Mouse (Mus musculus) layer of hippocampus, adult 8-10 months (tissue): Measurements from ENCODE around the gene Stard13. TPM values are rescaled to one million over a fixed set of nuclear protein-coding genes. Genes with fewer than 3 reads are reported as not detected.
A peak's percentile ranks its signal among the peaks of the same experiment; 100 is the strongest.

Experiments used
- DNase-seq, 2 experiments: peaks; one replicate each; pipeline ENCODE4 v3.0.0; 2022; ENCODE audit warnings: low spot score in 2 of 2
- total RNA-seq, 4 experiments: library from RNA; stranded (reverse); gene quantifications; 2 replicates each; pipeline ENCODE4 v1.2.4; 2022

The Stard13 gene
- total RNA-seq, 4 experiments from 2014 or later: 24.2 to 30.2 (median 24.4) TPM

- no peak for DNase-seq
These were observed 5.2 kb downstream of the Stard13 start for GRCm38 (mm10) chr5:151228367-151229005.

GRCm38 (mm10) chr5:151223696-151224366 lies 9.8 kb downstream of the Stard13 start:
- no peak for DNase-seq

- DNase-seq: no peak
These were observed 10.8 kb downstream of the Stard13 start for GRCm38 (mm10) chr5:151222791-151223190.

- DNase-seq: no peak
These were observed 14.9 kb downstream of the Stard13 start for GRCm38 (mm10) chr5:151218689-151219115.

GRCm38 (mm10) chr5:151213097-151213496 lies 20.5 kb downstream of the Stard13 start:
- DNase-seq: no peak

- DNase-seq: no peak
These were observed 22.8 kb downstream of the Stard13 start for GRCm38 (mm10) chr5:151210869-151211268.

GRCm38 (mm10) chr5:151210060-151210459 lies 23.6 kb downstream of the Stard13 start:
- DNase-seq: no peak

- no peak for DNase-seq
These were observed 28.6 kb downstream of the Stard13 start for GRCm38 (mm10) chr5:151205017-151205416.

- no peak for DNase-seq
These were observed 30.7 kb downstream of the Stard13 start for GRCm38 (mm10) chr5:151202925-151203324.

GRCm38 (mm10) chr5:151201220-151201619 lies 32.4 kb downstream of the Stard13 start:
- no peak for DNase-seq

- no peak for DNase-seq
These were observed 34.4 kb downstream of the Stard13 start for GRCm38 (mm10) chr5:151199235-151199634.

- DNase-seq: no peak
These were observed 36.9 kb downstream of the Stard13 start for GRCm38 (mm10) chr5:151196603-151197272.

GRCm38 (mm10) chr5:151193885-151194520 lies 39.6 kb downstream of the Stard13 start:
- no peak for DNase-seq

- DNase-seq: no peak
These were observed 41.4 kb downstream of the Stard13 start for GRCm38 (mm10) chr5:151192266-151192665.

- DNase-seq: no peak
These were observed 42.9 kb downstream of the Stard13 start for GRCm38 (mm10) chr5:151190764-151191163.

- peak in 1 of 2 experiments; percentile 40 for DNase-seq
These were observed 43.8 kb downstream of the Stard13 start for GRCm38 (mm10) chr5:151189789-151190378.

GRCm38 (mm10) chr5:151189321-151189720 lies 44.3 kb downstream of the Stard13 start:
- no peak for DNase-seq

- no peak for DNase-seq
These were observed 45.0 kb downstream of the Stard13 start for GRCm38 (mm10) chr5:151188659-151189058.

GRCm38 (mm10) chr5:151187336-151187735 lies 46.3 kb downstream of the Stard13 start:
- DNase-seq: no peak

GRCm38 (mm10) chr5:151185286-151185856 lies 48.3 kb downstream of the Stard13 start:
- DNase-seq: no peak

GRCm38 (mm10) chr5:151183656-151184240 lies 49.9 kb downstream of the Stard13 start:
- DNase-seq: no peak
